Mouse (Mus musculus): ENCODE data around the gene Tmem132d. TPM values are rescaled to one million over a fixed set of nuclear protein-coding genes. Genes with fewer than 3 reads are reported as not detected.
"Not testable (repeated sequence)": the region's sequence is repeated elsewhere in the genome, so short reads cannot be mapped to it uniquely, and the experiment has no call there.

Gene Tmem132d
- total RNA-seq, 4 experiments from 2014 or later, result 0.13 TPM; not detected in 3

DNA sequence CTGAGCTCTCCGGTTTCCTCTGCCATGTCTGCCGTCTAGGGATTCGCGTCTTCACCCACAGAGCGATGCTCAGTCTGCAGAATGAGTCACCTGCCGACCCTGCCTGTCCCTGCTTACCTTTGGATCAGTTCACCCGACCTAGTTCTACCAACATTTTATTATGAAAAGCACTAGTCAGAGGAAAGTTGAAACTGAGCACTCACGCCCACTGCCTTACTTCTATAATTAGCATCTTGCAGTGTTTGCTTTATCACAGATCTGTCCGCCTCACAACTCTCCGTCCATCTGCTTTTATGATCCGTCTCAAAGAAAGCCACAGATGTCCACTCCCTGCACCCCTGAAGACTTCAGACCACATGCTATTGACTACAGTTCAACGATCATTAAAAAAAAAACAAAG, 626.0 kb downstream of the Tmem132d start:
- no peak for DNase-seq (ENCODE audit: low spot score in 2 of 2)

DNA sequence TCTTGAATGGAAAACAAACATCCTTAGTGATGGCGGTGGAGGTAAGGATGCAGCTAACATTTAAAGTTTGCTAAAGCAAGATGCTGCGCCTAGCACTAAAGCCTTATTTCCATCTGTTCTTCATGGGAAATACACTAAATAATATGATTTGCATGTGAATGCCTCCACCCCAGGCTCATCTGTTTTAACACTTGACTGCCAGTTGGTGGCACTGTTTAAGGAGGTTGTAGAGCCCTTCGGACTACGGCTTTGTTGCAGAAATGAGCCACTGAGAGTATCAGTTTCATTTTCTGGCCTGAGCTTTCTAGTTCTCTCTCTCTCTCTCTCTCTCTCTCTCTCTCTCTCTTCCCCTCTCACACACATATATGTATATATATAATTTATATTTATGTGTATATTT, 632.0 kb downstream of the Tmem132d start:
- no peak for DNase-seq (ENCODE audit: low spot score in 2 of 2)

DNA sequence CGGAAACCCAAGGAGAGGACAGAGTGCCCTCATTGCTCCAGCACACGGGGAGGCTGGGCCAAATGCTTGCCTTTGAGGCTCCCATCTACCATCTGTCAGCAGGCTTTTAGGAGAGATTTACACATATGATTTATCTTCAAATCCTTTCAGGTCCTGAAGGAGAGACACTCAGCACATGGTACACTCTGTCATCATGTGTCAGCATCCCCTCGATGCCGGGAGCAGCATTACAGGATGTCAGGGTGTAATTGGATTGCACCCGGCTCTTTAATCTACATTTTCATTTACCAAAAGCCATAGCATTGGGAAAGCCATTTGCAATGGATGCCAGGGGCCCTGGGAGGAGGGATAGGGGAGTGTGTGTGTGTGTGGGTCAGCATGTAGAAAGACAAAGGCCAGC, 651.7 kb downstream of the Tmem132d start:
- no peak for DNase-seq (ENCODE audit: low spot score in 2 of 2)

DNA sequence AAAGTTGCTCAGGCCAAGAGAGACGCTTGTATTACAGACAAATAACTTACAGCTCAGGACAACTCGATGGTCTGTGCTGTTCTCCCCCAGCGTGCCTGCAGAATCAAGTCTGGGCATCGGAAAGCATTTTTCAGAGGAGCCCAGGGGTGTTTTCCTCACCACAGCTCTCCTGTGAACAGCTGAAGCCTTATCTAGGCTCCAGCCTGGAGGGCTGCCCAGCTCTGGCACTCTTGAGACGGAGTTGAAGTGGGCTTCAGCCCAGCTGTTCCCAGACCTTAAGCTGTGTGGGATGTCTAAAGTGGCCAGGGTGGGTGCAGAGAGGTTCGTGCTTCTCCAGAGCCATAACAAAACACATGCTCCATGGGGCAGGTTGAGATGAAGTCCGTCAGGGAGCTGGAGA, 657.1 kb downstream of the Tmem132d start:
- no peak for DNase-seq (ENCODE audit: low spot score in 2 of 2)

DNA sequence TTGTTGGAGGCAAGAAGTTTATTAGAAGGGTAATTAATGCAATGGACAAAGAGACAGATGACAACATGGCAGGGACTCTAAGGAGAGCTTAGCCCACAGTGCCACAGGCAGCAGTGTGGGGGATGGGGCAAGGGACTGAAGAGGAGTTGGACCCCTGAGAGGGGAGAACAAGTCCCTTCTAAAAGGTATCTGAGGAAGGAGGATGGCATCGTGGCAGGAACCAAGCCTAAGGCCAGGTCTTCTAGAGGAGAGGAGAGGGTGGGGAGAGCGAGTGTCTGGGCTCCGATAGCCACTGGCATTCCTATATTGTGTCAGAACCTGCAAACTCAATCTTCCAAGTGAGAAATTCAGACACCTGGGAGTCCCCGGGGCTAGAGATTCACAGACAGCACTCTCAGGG, 674.3 kb downstream of the Tmem132d start:
- no peak for DNase-seq (ENCODE audit: low spot score in 2 of 2)

DNA sequence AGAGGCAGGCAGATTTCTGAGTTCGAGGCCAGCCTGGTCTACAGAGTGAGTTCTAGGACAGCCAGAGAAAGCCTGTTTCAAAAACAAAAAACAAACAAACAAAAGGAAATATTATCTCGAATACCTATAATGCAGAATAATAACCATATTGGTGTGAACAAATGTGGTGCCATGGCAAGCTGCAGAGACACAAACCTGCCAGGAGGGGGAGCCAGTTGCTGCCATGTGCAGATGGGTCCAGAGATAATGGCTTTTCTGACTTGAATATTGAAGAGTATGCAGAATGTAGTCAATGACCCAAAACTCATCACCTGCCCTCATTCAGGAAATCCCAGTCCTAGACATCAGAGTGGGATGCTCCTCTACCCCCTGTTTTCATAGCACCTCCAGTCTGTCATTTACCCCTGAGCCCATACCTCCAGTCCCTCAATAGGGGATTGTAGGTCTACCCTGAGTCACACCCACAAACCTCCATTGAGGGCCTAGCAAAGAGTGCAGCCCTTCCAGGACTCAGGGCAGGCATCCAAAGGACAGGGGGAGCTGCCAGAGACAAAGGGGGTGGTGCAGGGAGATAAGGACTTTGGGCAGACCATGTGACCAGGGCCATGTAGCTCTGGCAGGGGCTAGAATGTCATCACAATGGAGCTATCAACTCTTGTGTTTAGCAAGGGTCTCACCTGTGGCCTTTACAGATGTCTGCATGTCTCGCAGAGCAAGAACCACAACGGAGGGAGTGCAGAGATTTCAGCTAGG, 676.0 kb downstream of the Tmem132d start:
- DNase-seq (ENCODE audit: low spot score in 2 of 2), result no peak

DNA sequence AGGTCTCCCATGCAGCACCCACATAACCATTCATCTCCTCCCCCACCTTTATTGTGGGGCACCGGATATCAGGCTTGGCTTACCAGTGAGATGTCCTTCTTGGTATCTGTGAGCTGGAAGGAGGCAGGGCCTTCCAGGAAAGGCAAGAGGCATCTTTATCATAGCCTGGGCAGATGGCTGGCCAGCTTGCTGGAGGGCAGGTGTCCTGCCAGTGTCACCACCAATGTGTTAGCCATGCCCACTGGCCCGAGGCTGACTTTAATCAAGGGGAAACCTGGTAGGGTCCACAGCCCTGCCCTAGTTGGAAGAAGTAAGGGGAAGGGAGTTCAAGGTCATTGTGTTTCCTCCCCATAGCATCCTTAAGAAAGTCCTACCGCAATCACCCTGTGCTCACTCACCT, 676.9 kb downstream of the Tmem132d start:
- DNase-seq (ENCODE audit: low spot score in 2 of 2), result no peak

DNA sequence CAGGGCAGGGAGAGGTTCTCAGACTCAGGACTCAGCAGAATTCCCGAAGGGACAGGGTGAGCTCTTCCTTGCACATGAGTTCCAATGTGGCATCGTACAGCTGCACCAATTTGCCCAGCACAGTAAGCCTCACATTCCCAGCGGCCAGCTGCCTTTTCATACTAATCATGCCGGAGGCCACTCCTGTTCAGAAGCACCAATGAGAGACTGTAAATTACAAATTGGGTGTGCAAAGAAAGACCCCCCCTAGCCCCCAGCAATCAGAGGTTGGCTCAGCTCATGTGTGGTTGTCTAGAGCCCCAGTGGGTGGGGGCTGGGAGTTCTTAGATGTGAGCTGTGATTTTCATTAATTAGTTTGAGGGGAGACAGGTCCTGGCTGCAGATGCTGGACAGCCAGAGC, 677.3 kb downstream of the Tmem132d start:
- no peak for DNase-seq (ENCODE audit: low spot score in 2 of 2)

DNA sequence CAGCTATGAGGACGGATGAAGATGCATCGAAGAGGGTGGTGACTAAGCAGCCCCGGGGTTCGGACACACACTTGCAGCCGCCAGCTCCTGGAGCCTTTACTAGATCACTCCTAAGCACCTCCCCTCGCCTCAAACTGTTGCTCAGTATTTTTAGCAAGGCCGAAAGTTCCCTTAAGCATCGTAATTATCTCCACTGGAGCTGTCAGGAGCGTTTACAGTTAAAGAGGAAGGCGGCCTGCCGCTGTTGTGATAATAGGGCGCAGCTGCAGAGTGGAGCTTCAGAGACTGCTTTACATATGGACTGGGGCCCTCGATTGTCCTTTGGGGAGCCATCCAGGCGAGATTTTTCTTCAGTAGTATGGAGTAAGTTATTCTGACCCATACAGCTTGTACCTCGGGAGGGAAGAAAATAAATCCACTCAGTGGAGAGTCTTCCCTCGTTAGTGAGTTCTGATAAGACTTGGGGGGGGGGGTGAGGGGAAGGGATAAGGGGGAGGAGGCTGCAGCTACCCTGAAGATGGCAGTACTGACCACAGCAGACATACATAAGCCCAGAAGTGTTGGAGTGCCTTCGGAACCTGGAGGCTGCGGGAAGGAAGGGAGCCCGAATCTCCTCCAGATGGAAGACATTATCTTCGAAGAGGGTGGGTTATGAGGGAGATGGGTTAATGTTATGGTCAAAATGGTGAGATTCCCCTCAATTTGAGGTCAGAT, 681.5 kb downstream of the Tmem132d start:
- DNase-seq (ENCODE audit: low spot score in 2 of 2), result no peak

DNA sequence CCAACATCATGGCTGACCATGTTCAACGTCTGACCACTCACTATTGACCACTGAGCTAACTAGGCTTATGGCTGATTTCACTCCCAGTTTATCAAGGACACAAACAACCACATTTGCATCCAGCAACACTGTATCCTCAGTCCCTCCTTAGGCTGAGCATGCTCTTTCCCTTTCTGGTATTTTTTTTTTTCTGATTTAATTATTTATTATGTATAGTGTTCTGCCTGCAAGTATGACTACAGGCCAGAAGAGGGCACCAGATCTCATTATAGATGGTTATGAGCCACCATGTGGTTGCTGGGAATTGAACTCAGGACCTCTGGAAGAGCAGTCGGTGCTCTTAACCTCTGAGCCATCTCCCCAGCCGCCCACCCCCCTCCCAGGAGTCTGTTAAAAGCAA, 683.3 kb downstream of the Tmem132d start:
- DNase-seq (ENCODE audit: low spot score in 2 of 2), result not testable (repeated sequence)

DNA sequence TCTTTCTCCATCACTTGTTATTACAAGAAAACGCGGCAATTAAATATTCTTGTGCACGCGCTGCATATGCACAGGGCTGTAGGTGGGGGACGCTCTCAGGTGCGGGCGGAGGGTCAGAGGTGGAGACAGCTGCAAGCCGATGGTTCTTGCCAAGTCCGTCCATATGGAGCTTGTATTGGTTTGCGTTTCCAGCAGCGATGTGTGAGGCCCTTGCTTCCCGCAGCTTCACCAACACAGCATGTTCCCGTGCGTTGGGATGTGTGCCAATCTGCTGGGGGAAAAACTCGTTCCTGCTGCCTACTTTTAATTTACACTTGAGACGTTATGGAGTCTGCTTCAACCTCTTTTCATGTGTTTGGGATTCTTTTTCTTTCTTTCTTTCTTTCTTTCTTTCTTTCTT, 691.5 kb downstream of the Tmem132d start:
- no peak for DNase-seq (ENCODE audit: low spot score in 2 of 2)

Other genes starting within 250 kb of the Tmem132d start
- gene Fzd10, start 167.8 kb upstream of the Tmem132d start, total RNA-seq (2022), result 1 to 10 TPM in 2 of 4 experiments, under 1 TPM in 2; 0.77 to 1.1 (median 0.99) TPM